Mouse (Mus musculus): Measurements from ENCODE around the gene Gm973.

The Gm973 gene

GRCm38 (mm10) chr1:59491517-59491916 is 24.5 kb upstream of the Gm973 start:
- DNase-seq (ENCODE audit: low read depth, low spot score): no peak

DNA sequence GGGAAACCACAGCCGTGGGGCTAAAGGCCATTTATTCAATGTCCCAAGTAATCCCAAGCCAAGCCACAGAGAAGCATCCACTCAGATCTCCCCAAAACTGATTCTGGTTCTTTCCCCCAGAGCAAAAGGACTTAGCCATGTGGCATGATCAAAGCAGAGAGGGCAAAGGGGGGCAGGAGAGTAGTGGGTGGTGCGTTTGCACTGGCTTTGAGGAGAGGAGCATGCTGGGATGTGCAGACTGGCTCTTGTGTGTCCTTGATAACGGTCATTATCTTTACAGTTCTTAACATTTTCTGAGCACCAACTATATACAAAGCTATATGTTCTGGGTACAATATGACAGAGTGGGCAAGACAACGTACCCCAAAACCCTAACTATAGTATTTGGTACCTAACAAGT is 23.6 kb upstream of the Gm973 start:
- no peak for DNase-seq (ENCODE audit: low read depth, low spot score)

DNA sequence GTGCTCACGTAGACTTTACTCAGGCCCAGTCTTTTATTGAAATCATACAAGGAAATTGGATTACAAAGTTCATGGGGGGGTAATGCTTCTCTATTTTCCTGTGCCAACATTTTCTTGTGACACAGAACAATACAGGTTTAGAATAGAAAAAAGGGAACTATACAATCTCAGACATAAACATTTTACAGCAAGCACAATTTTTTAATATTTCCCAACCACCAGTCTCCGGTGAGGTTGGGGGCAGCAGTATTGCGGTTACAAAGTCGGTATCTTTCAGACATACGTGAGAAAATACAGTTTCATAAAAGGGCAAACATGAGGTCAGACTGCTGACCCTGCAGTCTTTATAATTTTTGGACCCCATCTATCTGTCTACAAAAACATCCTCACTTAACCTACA is 20.1 kb upstream of the Gm973 start:
- DNase-seq (ENCODE audit: low read depth, low spot score): no peak

DNA sequence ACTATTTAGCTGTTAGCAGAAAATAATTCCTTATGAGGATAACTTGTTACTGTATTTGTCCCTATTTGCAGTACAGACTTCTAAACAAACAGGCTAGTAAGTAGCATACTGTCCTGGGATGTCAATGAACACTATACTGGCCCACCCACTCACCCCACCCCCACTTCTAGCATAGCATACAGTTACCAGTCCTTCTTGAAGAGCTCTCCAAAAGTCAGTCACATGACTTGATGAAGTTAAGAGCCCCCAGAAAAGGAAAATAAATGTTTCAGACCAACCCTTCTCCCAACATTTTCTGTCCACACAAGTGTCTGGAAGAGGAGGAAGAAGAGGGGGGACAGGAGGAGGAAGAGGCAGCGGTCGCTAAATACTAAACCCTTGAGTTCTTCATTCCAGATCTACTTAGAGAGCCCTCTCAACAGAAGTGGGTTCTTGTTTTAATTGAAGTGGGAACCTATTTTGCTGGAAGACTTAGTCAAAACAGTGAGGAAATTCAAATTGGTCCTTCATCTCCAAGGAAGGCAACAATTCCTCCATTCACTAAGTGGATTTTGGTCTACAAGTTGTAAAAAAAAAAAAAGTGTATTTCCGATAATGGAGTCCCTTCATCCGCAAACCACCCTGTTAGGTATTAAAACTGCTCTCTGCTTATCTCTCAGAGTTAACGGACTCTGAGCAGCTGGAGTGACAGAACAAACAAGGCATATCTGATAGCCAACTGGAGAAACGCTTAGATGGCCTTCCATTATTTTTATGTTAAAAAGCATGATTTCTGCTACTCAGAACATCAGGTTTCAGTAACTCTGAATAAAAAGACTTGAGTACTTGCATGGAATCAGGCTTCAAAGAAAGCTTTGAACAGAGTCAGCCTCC is 18.1 kb upstream of the Gm973 start:
- no peak for DNase-seq (ENCODE audit: low read depth, low spot score)

- no peak for DNase-seq (ENCODE audit: low read depth, low spot score)
Measured at GRCm38 (mm10) chr1:59499327-59499726, 16.7 kb upstream of the Gm973 start.

DNA sequence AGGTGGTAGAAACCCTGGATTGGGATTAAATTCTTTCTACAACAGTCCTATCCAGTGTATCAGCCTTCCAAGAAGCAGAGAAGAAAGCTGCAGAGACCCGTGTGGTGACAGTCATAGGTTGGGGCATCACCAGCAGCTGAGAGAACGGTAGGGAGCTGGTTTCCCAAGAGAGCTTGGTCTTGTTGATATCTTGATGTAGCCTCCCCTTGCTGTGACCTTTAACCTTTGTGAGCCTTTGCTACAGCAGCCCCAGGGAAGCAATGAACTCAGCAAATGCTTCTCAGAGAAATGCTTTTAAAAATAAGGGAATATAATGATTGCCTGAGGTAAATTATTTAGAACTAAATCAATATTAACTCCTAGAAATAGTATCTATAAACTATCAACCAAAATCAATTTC is 13.7 kb upstream of the Gm973 start:
- no peak for DNase-seq (ENCODE audit: low read depth, low spot score)

DNA sequence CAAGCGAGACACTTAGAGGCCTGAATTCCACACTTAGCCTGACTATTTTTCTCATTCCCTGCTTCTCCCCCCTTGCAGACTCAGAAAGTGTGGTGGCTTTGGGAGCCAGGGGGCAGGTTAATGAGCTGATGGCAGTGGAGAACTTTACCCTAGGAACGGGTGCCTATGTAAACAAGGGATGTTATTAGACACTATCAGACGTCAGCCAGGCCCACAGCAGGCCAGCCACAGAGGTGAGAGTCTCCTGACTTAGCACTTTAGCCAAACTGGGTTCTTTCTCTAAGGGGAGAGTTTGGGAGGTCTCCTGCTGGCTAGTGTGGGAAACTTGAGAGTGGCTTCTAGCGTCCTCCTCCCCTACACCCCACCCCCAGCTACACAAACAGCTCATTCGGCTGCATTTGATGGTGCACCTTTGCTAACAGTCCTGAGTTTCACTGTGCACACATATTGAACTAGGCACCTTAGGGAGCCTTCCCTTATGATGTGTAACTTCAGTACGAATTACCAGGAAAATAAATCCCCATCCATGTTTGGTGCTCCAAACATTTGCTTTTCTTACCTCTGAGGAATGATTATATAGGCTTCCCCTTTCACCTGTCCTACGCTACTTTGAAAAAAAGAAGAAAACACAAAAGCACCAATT is 12.3 kb upstream of the Gm973 start:
- DNase-seq (ENCODE audit: low read depth, low spot score): no peak

DNA sequence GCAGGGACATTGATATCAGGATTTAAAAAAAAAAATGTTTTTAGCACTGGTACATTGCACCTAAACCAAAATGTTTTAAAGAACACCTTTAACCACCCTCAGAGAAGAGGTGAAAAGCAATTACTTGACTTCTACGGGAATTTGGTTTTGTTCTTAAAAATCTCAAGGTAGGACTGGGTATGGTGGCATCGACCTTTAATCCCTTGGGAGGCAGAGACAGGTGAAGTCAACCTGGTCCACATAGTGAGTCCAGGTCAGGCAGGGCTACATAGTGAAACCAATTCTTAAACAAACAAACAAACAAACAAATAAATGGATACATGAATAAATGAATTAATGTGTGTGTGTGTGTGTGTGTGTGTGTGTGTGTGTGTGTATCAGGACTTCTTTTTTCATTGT is 11.8 kb upstream of the Gm973 start:
- no peak for DNase-seq (ENCODE audit: low read depth, low spot score)

- no peak for DNase-seq (ENCODE audit: low read depth, low spot score)
Measured at GRCm38 (mm10) chr1:59508463-59509139, 7.5 kb upstream of the Gm973 start.

DNA sequence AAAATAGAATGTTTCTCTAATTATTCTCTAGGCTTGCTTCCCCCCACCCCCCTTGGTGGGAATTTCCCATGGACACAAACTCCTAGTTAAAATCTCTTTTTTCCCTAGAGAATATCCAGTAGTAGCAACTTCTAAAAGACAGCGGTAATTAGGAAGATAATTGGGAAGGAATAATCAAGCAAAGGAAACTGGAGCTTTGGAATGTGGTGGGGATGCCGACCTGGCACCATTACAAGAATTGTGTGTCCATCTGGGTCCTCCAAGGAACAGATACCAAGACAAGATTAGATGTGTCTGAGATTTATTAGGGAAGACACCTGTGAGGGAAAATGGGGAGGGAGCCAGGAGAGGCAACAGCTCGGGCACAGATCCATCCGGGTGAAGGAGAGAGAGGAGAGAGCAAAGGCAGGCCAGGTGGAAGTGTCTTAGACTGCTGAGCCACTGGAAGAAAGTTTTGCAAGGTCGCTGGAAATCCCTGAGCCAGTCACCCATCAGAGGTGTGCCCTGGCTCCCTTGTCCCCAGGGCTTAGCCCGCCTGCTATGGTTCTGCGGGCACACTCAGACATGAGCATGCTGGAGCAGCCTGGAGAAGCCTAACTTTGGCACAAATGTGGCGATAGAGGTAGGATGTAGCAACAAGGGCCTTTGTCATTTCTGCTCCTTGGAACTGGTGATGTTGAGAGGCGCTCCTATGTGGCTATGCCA is 4.3 kb upstream of the Gm973 start:
- DNase-seq (ENCODE audit: low read depth, low spot score): no peak

- no peak for DNase-seq (ENCODE audit: low read depth, low spot score)
Measured at GRCm38 (mm10) chr1:59520226-59520837, 4.3 kb downstream of the Gm973 start.

DNA sequence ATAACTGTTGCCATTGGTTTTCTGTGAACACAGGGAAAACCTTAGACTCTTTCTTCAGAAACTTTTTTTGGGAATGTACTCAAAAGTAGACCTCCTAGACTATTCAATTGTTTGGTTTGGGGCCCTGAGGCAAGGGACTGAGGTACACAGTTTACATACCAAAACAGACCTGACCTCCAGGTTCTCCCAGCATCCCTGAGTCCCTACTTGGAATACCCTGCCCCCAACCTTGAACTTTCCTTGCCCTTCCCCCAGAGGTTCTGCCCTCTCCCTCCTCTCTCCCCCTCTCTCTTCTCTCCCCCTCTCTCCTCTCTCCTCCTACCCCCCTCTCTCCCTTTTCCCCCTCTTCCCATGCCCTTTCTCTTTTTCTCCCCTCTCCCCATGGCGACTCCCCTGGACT is 6.4 kb downstream of the Gm973 start:
- no peak for DNase-seq (ENCODE audit: low read depth, low spot score)

DNA sequence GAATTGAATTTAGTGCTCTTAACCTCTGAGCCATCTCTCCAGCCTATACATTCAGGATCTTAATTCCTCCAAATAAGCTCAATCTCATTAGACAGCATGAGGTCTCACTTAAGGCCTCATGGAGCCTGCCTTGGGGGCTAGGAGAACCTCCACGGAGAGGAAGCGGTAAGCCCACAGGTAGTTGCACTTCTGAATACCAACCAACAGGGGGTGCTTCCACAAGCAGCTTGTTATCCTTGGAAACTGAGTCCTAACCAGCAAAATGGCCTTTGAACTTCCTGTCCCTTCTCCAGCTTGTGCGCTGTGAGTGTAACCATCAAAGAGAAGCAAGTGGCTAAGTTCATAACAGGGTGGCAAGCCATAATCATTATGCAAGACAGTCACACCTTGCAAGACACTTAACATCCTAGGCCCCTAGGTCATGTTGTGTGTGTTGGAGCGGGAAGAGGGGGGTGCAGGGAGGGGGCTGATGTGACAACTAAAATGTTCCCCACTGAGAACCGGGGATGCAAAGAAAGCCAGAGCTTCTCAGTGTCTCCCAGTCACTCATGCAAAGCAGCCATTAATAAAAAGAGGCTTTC is 7.4 kb downstream of the Gm973 start:
- no peak for DNase-seq (ENCODE audit: low read depth, low spot score)

- no peak for DNase-seq (ENCODE audit: low read depth, low spot score)
Measured at GRCm38 (mm10) chr1:59524071-59524470, 8.0 kb downstream of the Gm973 start.

GRCm38 (mm10) chr1:59524759-59525158 is 8.7 kb downstream of the Gm973 start:
- DNase-seq (ENCODE audit: low read depth, low spot score): no peak

DNA sequence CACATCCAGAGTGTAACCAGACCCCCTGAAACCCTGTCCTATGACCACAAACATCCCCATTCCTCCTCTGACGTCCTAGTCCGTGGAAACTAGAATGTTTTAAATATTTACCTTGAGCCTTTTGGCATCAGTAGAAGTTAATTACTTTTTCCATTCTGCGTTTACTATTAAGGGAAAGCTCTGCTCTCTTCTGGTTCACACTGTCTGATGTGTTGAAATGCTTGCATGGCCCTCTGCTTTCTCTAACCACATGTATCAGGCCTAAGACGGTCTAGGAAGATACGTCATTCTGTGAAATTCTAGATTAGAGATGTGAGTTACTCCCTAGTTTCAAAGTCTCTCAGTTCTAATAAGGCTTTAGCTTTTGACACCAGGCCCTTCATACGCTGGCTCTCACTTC is 11.2 kb downstream of the Gm973 start:
- no peak for DNase-seq (ENCODE audit: low read depth, low spot score)

DNA sequence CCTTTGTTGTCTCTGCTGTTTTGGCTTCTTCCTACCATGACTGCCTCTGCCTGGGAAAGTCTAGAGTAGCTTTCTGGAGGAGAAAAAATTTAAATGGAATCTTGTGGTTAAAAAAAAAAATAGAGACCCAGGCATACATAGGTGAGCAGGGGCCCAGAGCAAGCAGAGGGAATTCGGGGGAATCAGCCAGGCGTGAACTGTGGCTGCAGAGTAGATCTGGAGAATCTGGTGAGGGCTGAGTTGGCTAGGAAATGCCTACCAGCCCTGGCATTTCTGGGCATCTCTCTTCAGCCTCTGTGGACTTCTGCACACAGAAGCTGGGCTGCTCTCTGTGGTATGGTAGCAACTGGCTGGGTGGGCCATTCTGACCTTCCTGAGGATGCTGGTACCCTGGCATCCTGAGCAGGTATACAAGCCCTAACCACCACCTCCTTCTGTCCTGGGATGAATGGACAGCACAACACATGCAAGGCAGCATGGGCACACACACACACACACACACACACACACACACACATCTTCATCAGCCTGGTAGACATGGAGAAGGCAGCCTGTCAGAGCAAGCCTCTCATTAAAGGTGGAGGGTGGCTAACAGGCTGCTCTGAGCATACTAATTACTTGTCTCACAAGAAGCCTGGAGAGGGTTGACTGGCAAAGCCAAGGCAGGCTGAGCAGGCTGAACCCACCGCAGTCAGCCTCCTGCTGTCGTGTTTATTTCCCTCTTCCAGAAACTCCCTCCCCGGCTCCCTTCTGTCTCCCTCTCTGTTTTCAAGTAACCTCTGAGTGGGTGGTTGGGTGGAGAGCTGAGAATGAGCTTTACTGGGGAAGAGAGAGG is 19.1 kb downstream of the Gm973 start:
- no peak for DNase-seq (ENCODE audit: low read depth, low spot score)

GRCm38 (mm10) chr1:59538381-59538780 is 22.3 kb downstream of the Gm973 start:
- no peak for DNase-seq (ENCODE audit: low read depth, low spot score)

- no peak for DNase-seq (ENCODE audit: low read depth, low spot score)
Measured at GRCm38 (mm10) chr1:59540537-59541148, 24.6 kb downstream of the Gm973 start.
